Mouse (Mus musculus) testis, adult 2 months (tissue): ENCODE results near the gene Coro1b. TPM values are rescaled to one million over a fixed set of nuclear protein-coding genes. Genes with fewer than 3 reads are reported as not detected.

Experiments
- H3K27ac ChIP-seq: fragments of 200-500 bp; 2 replicates; pipeline ENCODE4 v1.5.1; 2012; ENCODE audit warnings: low read depth, low read length; ENCODE audit not compliant: control insufficient read depth, insufficient read depth
- H3K27me3 ChIP-seq: fragments of 200-500 bp; 2 replicates; pipeline ENCODE4 v1.6.1; 2012; ENCODE audit warnings: mild to moderate bottlenecking, low read length, moderate library complexity; ENCODE audit not compliant: control insufficient read depth, insufficient read depth
- H3K36me3 ChIP-seq: fragments of 200-500 bp; 2 replicates; pipeline ENCODE4 v1.6.1; 2012; ENCODE audit warnings: mild to moderate bottlenecking, low read length; ENCODE audit not compliant: control insufficient read depth, insufficient read depth
- H3K4me1 ChIP-seq: fragments of 200-500 bp; 2 replicates; pipeline ENCODE4 v1.6.1; 2012; ENCODE audit warnings: low read length; ENCODE audit not compliant: control insufficient read depth, insufficient read depth
- H3K4me3 ChIP-seq: fragments of 200-500 bp; 2 replicates; pipeline ENCODE4 v1.5.1; 2012; ENCODE audit warnings: low read depth, mild to moderate bottlenecking, low read length, moderate library complexity, mixed read lengths; ENCODE audit not compliant: control insufficient read depth
- CTCF ChIP-seq: fragments of 200-500 bp; IDR thresholded peaks from 2 replicates; pipeline ENCODE4 v1.5.1; 2012; ENCODE audit warnings: low read depth, mild to moderate bottlenecking, inconsistent platforms, low read length, moderate library complexity; ENCODE audit not compliant: control insufficient read depth, insufficient read depth, insufficient replicate concordance
- POLR2A ChIP-seq: fragments of 200-500 bp; IDR thresholded peaks from 2 replicates; pipeline ENCODE4 v1.6.1; 2012; ENCODE audit warnings: low read depth, mild to moderate bottlenecking, inconsistent platforms, low read length, moderate library complexity; ENCODE audit not compliant: control insufficient read depth
- polyA plus RNA-seq: library from polyadenylated mRNA; depleted of rRNA; stranded (reverse); fragments of >200 nt; gene quantifications from 2 replicates; pipeline ENCODE4 v1.2.3, GENCODE M21; 2012; rRNA removed

The Coro1b gene
- 87.3 and 97.2 TPM in 2 replicates for polyA plus RNA-seq

DNA sequence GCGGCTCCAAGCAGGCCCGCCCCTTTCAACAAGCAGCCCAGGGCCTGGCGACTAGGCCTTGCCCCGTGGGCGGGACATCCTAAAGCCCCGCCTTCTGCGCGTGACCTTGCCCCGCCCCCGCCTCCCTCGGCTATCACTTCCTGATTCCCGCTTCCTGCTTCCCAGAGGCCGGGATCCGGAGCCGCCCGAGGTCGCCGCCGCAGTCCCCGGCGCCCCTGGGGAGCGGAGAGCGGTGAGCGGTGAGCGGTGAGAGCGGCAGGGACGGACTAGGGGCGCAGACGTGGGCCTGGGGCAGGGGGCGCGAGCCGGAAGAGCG, at the start of gene Coro1b:
TSS of gene Coro1b (plus strand) at position 129 of the 316 bp plus-strand sequence.
- no peaks in the 10 kb centered on the region for H3K36me3 ChIP-seq
- peaks cover 17% of the 10 kb centered on the region for H3K4me1 ChIP-seq
- TF ChIP-seq CTCF, result no peak
- TF ChIP-seq POLR2A, result peak; percentile 68
- H3K27me3 ChIP-seq, result no peaks in the 10 kb centered on the region
- peak within 1 kb of the TSS; percentile 85 for H3K4me3 ChIP-seq
- H3K27ac ChIP-seq, result 0 out of 2 replicates have a peak within 1 kb of the TSS, but pooled peaks have one; percentile 9

DNA sequence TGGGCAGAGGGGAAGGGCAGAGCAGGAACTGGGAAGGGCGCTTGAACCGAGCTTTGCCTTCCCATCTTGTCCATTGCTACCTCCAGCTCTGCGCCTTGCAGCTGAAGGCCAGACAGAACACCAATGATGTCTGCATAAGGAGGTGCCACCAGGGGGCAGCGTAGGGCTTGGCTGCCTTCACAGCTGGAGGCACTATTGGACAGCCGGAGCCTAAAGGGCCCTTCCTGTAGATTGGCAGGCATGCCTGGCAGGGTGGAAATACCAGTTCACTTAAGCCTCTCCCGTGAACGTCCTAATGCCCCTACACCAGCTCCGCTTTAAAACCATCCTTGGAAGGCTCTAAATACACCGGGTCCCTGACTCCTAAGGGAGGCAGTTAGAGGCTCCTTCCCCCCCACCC, 49.4 kb upstream of the Coro1b start:
- H3K4me1 ChIP-seq, result peaks cover 42% of the 10 kb centered on the region
- H3K27me3 ChIP-seq, result no peaks in the 10 kb centered on the region
- H3K27ac ChIP-seq, result no peak overlapping the region
- H3K36me3 ChIP-seq, result no peaks in the 10 kb centered on the region
- TF ChIP-seq CTCF (peak; percentile 93; the same call in 1 of the 2 replicates), POLR2A (no peak)
- H3K4me3 ChIP-seq, result no peak overlapping the region

GRCm38 (mm10) chr19:4099837-4100717, 48.3 kb upstream of the Coro1b start, which contains the start of gene Pitpnm1:
Gene Pitpnm1 (plus strand): TSS chr19:4099998.
- H3K27ac ChIP-seq, result no peak within 1 kb of the TSS
- TF ChIP-seq POLR2A, result no peak
- no peak for TF ChIP-seq CTCF
- peaks cover 42% of the 10 kb centered on the region for H3K4me1 ChIP-seq
- H3K27me3 ChIP-seq, result no peaks in the 10 kb centered on the region
- H3K4me3 ChIP-seq, result peak within 1 kb of the TSS; percentile 79
- no peaks in the 10 kb centered on the region for H3K36me3 ChIP-seq

DNA sequence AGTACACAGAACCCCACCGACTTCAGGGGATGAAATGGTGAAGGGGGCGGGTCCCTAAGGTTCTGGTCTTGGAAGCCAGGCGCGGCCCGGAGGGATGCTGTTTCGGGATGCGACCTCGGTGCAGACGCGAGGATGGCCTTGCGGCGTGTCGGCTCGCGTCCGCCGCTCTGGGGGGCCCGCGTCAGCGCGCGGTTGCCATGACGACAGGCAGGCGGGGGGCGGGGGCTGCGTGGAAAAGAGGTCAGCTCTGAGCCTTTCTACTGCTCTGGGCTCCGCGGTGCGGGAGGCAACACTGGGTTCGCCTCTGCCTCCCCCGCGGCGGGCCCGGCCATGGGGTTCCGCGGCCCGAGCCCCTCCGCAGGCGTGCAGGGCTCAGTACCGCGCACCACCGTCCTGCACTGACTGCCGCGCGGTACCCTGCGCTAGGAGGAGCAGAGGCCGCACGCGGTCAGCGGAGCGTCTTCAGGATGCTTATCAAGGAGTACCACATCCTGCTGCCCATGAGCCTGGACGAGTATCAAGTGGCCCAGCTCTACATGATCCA, 47.6 kb upstream of the Coro1b start:
- no peak overlapping the region for H3K27ac ChIP-seq
- TF ChIP-seq CTCF, result no peak
- no peak for TF ChIP-seq POLR2A
- peak overlapping the region; percentile 79 for H3K4me3 ChIP-seq
- H3K27me3 ChIP-seq, result no peaks in the 10 kb centered on the region
- peaks cover 42% of the 10 kb centered on the region for H3K4me1 ChIP-seq
- no peaks in the 10 kb centered on the region for H3K36me3 ChIP-seq

DNA sequence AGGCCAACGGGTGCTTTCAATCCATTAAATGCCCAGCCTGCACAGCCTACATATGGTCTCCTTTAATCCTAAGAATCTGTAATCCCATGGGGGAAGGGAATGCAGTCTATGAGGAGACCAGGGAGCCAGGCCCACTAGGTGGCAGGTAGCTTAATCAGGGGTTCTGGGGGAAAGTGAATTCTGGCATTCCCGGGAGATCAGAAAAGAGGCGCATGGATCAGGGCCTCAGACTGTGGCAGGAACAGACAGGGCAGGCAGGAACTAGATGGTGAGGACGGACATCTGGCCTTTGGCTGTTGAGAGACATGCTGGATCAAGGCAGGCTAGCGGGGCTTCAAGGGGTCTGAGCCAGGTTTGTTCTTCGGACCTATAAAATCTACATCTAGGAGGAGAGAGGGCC, 47.0 kb upstream of the Coro1b start:
- Histone ChIP-seq H3K27me3 (no peaks in the 10 kb centered on the region), H3K4me3 (peak overlapping the region; percentile 79), H3K27ac (no peak overlapping the region), H3K36me3 (no peaks in the 10 kb centered on the region), H3K4me1 (peaks cover 40% of the 10 kb centered on the region)
- no peak for TF ChIP-seq POLR2A
- no peak for TF ChIP-seq CTCF

DNA sequence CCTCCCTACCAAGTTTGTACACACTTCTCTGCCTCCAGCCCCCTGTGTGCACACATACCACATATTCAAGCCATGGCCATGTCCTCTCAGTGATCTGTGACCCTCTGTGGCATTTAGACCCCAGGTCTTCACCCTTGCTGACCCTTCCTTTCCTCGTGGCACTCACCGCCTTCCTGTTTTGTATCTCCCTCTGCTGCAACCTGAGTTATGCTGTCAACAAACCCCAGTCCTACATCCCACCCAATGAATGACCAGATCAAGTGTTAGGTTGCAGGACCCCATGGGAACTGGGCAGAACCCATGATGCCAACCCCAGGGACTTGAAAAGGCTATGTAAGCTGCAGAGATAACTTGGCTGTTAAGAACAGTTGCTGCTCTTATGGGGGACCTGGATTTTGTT, 46.4 kb upstream of the Coro1b start:
- no peaks in the 10 kb centered on the region for H3K36me3 ChIP-seq
- no peak overlapping the region for H3K4me3 ChIP-seq
- no peak for TF ChIP-seq CTCF
- TF ChIP-seq POLR2A, result no peak
- H3K4me1 ChIP-seq, result peaks cover 37% of the 10 kb centered on the region
- H3K27ac ChIP-seq, result no peak overlapping the region
- H3K27me3 ChIP-seq, result no peaks in the 10 kb centered on the region

DNA sequence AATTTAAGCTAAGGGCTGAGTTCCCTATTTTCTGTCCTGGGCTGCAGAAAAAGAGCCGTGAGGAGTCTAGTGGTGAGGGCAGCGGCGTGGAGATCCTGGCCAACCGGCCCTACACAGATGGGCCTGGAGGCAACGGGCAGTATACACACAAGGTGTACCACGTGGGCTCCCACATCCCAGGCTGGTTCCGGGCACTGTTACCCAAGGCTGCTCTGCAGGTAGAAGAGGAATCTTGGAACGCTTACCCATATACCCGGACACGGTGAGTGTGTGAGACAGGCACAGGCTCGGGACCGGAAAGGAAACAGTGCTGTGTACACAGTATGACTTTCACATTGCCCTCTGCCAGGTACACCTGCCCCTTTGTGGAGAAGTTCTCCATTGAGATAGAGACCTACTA, 45.8 kb upstream of the Coro1b start:
- Histone ChIP-seq H3K4me1 (peaks cover 35% of the 10 kb centered on the region), H3K27ac (no peak overlapping the region), H3K27me3 (no peaks in the 10 kb centered on the region), H3K36me3 (no peaks in the 10 kb centered on the region), H3K4me3 (no peak overlapping the region)
- no peak for TF ChIP-seq CTCF
- no peak for TF ChIP-seq POLR2A
